Mouse (Mus musculus) forebrain, postnatal 0 days (tissue): ENCODE measurements around the gene Hist1h2aa. TPM values are rescaled to one million over a fixed set of nuclear protein-coding genes. Genes with fewer than 3 reads are reported as not detected.

Experiments used
- ATAC-seq: fragments of 200-750 bp; cut with Nextera tagmentation; 2 replicates; pipeline ENCODE4 v1.8.0; 2017; ENCODE audit warnings: mild to moderate bottlenecking, moderate library complexity
- DNase-seq: peaks from one replicate; pipeline ENCODE4 v3.0.0-alpha.2; 2015
- H3K27ac ChIP-seq: fragments of 300-500 bp; sonication (generic); 2 replicates; pipeline ENCODE4 v1.5.1; 2014; ENCODE audit warnings: low read depth, mild to moderate bottlenecking, antibody characterized with exemption, low read length, moderate library complexity, mixed read lengths
- H3K27me3 ChIP-seq: fragments of 300-500 bp; sonication (generic); 2 replicates; pipeline ENCODE4 v1.6.1; 2014; ENCODE audit warnings: mild to moderate bottlenecking, low read length, mixed read lengths; ENCODE audit not compliant: insufficient read depth
- H3K36me3 ChIP-seq: fragments of 300-500 bp; sonication (generic); 2 replicates; pipeline ENCODE4 v1.6.1; 2014; ENCODE audit warnings: mild to moderate bottlenecking, moderate library complexity; ENCODE audit not compliant: insufficient read depth
- H3K4me1 ChIP-seq: fragments of 300-500 bp; sonication (generic); 2 replicates; pipeline ENCODE4 v1.6.1; 2014; ENCODE audit warnings: antibody characterized with exemption; ENCODE audit not compliant: insufficient read depth
- H3K4me2 ChIP-seq: fragments of 300-500 bp; sonication (generic); 2 replicates; pipeline ENCODE4 v1.6.1; 2014; ENCODE audit warnings: low read depth, mild to moderate bottlenecking, moderate library complexity
- H3K4me3 ChIP-seq: fragments of 300-500 bp; sonication (generic); 2 replicates; pipeline ENCODE4 v1.5.1; 2014; ENCODE audit warnings: low read depth, low read length, mixed read lengths
- H3K9ac ChIP-seq: fragments of 300-500 bp; sonication (generic); 2 replicates; pipeline ENCODE4 v1.6.1; 2014; ENCODE audit warnings: mild to moderate bottlenecking
- H3K9me3 ChIP-seq: fragments of 300-500 bp; sonication (generic); 2 replicates; pipeline ENCODE4 v1.6.1; 2016; ENCODE audit warnings: low read length
- CTCF ChIP-seq: sonication (generic); IDR thresholded peaks from 2 replicates; pipeline ENCODE4 v1.5.1; 2016; ENCODE audit warnings: antibody characterized with exemption, control low read depth, low read depth
- WGBS: fragments of 180-500 bp; shearing (Covaris S2); extraction: QIAGEN DNeasy Blood & Tissue Kit; methylation state at CpG from one replicate; pipeline ENCODE4 v1.1.7; 2014; 5-methylcytosine and 5-hydroxymethylcytosine counted together
- polyA plus RNA-seq: library from polyadenylated mRNA; unstranded; fragments of >200 nt; fragmentation: Nextera tagmentation; extraction: Ambion mirVana; gene quantifications from 2 replicates; pipeline ENCODE4 v1.2.1, GENCODE M21; 2015
- total RNA-seq: library from RNA; depleted of rRNA; stranded (reverse); fragments of >200 nt; gene quantifications from 2 replicates; pipeline ENCODE4 v1.2.3, GENCODE M21; 2014

Hist1h2aa gene
- total and polyA plus RNA-seq, 2 experiments from 2014 or later = not detected

DNA sequence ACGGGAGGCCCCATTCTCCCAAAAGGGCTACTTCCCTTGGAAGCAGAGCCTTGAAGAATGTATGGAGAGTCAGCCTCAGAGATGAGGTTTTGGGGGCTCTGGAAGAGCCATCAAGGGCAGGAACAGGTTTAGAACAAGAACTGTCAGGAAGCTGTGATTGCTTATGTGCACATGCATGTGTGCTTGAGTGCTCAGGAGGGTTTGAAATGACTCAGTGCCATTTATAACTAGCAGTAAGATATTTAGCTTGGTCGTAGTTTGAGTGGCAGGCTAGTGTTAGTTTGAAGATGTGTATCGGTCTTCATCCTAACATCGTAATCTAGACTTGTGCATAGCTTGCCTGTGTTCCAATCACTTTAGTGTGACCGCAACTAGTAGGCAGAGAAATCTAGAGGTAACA, 27.4 kb upstream of the Hist1h2aa start:
- H3K27ac ChIP-seq = no peak overlapping the region
- no peak for DNase-seq
- H3K4me2 ChIP-seq = no peak overlapping the region
- no peak for TF ChIP-seq CTCF
- H3K27me3 ChIP-seq = no peaks in the 10 kb centered on the region
- no peak for ATAC-seq
- no peak overlapping the region for H3K9ac ChIP-seq
- no peak overlapping the region for H3K4me3 ChIP-seq
- H3K9me3 ChIP-seq = no peaks in the 10 kb centered on the region
- 94% methylated on average over 5 of the region's 5 CpGs for WGBS
- H3K36me3 ChIP-seq = no peaks in the 10 kb centered on the region
- no peaks in the 10 kb centered on the region for H3K4me1 ChIP-seq

DNA sequence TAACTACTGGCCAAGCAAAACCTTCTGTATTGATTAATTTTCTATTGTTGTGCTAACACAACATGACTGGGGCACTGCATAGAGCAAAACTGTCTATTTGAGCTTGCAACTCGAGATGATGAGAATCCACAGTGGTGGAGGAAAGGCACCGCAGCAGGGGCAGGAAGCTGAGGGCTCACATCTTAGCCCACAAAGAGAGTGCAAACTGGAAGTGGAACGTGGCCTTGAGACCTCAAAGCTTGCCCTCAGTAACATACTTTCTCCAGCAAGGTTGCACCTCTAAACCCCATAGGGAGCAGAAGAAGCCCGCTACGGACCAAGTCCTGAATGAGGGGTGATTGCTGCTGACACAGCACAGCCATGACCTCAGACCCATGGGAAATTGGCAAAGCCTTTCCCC, 24.1 kb upstream of the Hist1h2aa start:
- Histone ChIP-seq H3K27me3 (no peaks in the 10 kb centered on the region), H3K4me1 (no peaks in the 10 kb centered on the region), H3K4me2 (no peak overlapping the region), H3K4me3 (no peak overlapping the region), H3K9me3 (no peaks in the 10 kb centered on the region), H3K9ac (no peak overlapping the region), H3K27ac (no peak overlapping the region), H3K36me3 (no peaks in the 10 kb centered on the region)
- 87% methylated on average over 5 of the region's 5 CpGs for WGBS
- DNase-seq (no peak), ATAC-seq (no peak)
- TF ChIP-seq CTCF = no peak

DNA sequence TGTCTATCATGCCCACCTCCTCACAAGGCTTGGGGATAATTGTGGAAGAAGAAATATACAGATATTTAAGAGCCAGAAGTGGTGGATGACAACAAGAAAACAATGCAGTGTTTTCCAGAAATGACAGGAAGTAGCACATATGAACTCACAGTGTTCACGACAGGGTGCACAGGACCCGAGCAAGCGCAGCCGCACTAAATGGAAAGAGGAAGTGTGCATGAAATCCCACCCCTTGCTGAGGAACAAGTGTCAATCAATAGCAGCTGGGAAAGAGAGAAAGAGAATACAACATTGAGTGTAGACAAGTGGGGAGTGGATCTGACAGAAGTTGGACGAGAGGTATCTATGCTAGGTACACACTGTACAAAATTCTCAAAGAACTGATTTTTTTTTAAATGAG, 22.9 kb upstream of the Hist1h2aa start:
- Histone ChIP-seq H3K9ac (no peak overlapping the region), H3K4me3 (no peak overlapping the region), H3K9me3 (no peaks in the 10 kb centered on the region), H3K4me1 (no peaks in the 10 kb centered on the region), H3K27ac (no peak overlapping the region), H3K4me2 (no peak overlapping the region), H3K27me3 (no peaks in the 10 kb centered on the region), H3K36me3 (no peaks in the 10 kb centered on the region)
- TF ChIP-seq CTCF = no peak
- DNase-seq = no peak
- no peak for ATAC-seq
- WGBS = 90% methylated on average over 5 of the region's 5 CpGs

DNA sequence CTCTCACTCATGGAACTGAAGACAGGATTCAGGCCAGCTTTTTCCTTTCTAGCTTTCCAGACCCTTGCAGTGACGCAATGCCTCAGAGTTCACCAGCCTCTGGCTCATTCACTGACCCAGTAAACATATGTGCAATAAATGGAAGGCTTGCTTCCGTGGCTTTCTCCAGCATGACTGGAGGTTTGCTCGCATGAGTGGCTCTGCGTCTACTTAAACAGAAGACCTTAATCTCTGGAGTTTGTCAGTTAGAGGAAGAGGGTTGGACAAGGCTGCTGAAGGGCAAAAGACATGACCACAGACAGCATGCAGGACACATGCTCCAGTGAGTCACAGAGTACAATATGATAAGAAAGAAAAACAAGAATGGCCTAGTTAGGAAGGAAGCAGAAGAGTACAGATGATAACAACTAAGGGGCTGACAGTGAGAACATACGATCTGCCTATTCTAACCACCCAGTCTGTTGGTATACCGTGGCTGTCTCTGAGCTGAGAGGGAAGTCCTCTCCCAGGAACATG, 20.4 kb upstream of the Hist1h2aa start:
- Histone ChIP-seq H3K4me1 (no peaks in the 10 kb centered on the region), H3K9ac (no peak overlapping the region), H3K27ac (no peak overlapping the region), H3K4me2 (no peak overlapping the region), H3K4me3 (no peak overlapping the region), H3K36me3 (no peaks in the 10 kb centered on the region), H3K27me3 (no peaks in the 10 kb centered on the region), H3K9me3 (no peaks in the 10 kb centered on the region)
- WGBS = 58% methylated on average over 6 of the region's 6 CpGs
- TF ChIP-seq CTCF = no peak
- no peak for DNase-seq
- no peak for ATAC-seq

DNA sequence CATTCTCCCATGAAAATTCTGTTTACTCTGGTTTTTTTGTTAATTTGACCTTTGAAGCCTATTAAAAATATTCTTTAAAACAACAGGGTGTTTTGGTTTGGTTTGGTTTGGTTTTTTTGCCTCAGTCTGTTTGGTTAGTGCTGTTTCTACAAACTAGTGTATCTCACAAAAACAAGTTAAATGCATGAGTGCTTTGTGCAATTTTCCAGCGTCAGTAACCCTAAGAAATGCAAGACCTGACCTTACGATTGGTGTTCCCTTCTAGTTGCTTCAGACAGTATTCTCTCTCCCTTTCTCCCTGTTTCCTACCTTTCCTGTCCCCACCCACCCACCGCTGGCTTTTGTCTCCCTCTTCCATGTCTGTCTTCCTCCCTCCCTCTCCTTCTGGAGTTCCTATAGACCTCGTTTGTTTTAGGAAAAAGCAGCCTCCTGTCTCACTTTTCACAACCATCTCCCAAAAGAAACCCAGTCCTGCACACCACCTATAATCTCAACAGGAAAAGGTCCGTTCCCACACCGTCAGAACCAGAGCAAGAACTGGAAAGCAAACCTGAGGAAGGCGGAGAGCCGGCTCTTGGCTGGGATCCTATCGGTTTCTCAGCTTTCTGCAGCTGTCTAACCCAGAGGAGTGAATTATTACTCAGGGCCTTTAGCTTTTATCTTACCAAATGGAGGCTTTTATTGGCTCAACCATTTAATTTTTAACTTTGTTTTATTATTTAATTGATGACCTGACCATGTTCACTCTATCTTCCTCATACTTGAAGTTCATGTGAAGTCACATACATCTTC, 19.7 kb upstream of the Hist1h2aa start, which contains the start of gene Slc17a4:
Gene Slc17a4 (minus strand): TSS at position 634 of the 792 bp plus-strand sequence.
- TF ChIP-seq CTCF = no peak

DNA sequence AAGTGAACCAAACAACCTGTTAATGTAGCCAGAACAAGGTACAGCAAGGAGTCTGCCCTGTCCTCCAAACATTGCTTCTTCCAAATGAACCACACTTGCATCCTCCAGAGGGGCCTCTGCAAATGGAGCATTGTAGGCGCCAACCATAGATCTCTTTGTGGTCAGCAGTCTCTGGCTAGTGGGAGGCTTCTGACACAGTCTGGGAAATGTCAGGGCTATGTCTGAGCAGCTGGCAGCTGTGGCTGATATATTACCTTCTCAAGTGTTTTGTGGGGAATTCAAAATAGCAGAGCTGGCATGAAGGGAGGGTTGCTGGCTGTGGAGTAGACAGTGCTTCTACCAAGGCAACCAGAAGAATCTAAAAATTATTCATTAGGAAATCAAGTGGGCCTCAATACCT, 18.1 kb upstream of the Hist1h2aa start:
- Histone ChIP-seq H3K27me3 (no peaks in the 10 kb centered on the region), H3K4me2 (no peak overlapping the region), H3K36me3 (no peaks in the 10 kb centered on the region), H3K4me1 (no peaks in the 10 kb centered on the region), H3K9ac (no peak overlapping the region), H3K9me3 (no peaks in the 10 kb centered on the region), H3K4me3 (no peak overlapping the region), H3K27ac (no peak overlapping the region)
- no peak for ATAC-seq
- no peak for DNase-seq
- TF ChIP-seq CTCF = no peak
- WGBS = 97% methylated on average over 1 of the region's 1 CpGs

More for the DNA sequence above, 19.7 kb upstream of the Hist1h2aa start, which contains the start of gene Slc17a4:
- DNase-seq = no peak
- H3K36me3 ChIP-seq = no peaks in the 10 kb centered on the region
- no peaks in the 10 kb centered on the region for H3K9me3 ChIP-seq
- WGBS = 70% methylated on average over 9 of the region's 9 CpGs
- H3K27ac ChIP-seq = no peak within 1 kb of the TSS
- H3K9ac ChIP-seq = no peak within 1 kb of the TSS
- H3K4me3 ChIP-seq = no peak within 1 kb of the TSS
- no peaks in the 10 kb centered on the region for H3K27me3 ChIP-seq
- ATAC-seq = no peak
- no peak within 1 kb of the TSS for H3K4me2 ChIP-seq
- H3K4me1 ChIP-seq = no peaks in the 10 kb centered on the region

DNA sequence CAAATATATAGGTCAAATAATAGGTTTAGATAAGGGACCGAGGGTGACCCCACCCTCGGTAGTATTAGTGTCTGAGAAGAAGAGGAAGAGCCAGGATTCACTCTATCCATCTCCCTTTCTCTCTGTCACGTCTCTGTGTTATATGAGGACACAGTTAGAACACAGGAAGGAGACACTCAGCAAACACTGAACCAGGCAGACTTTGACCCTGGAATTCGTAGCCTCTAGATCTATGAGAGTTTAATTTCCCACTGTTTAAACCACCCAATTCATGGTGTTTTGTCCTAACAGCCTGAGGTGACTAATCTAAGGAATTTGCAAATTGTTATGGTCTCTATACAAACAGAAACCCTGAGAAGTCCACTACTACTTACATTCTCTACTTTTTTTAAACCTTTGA, 16.6 kb upstream of the Hist1h2aa start:
- Histone ChIP-seq H3K4me1 (no peaks in the 10 kb centered on the region), H3K27me3 (no peaks in the 10 kb centered on the region), H3K9me3 (no peaks in the 10 kb centered on the region), H3K27ac (no peak overlapping the region), H3K36me3 (no peaks in the 10 kb centered on the region), H3K4me3 (no peak overlapping the region), H3K9ac (no peak overlapping the region), H3K4me2 (no peak overlapping the region)
- ATAC-seq (no peak), DNase-seq (no peak)
- 86% methylated on average over 4 of the region's 4 CpGs for WGBS
- no peak for TF ChIP-seq CTCF
